Mouse (Mus musculus) monocyte, adult 5-6 weeks (primary cell): ENCODE data around the gene Rcn3. TPM values are rescaled to one million over a fixed set of nuclear protein-coding genes. Genes with fewer than 3 reads are reported as not detected.

ENCODE experiments used
- ATAC-seq: fragments of 153-309, 156-312 bp; replicated peaks from 2 replicates; pipeline ENCODE4 v1.8.0; 2017; ENCODE audit warnings: mild to moderate bottlenecking; ENCODE audit not compliant: low TSS enrichment, insufficient number of reproducible peaks, severe bottlenecking, poor library complexity, low FRiP score
- total RNA-seq: library from RNA; stranded (forward); fragments of 200-1000, 200-491, 200-594 nt; gene quantifications from 3 replicates; pipeline ENCODE4 v1.2.3, GENCODE M21; 2017

The Rcn3 gene
- 6.2 to 20.1 TPM (median 15.3 TPM) in 3 replicates for total RNA-seq

- ATAC-seq: no peak
These were observed at the start of gene Rcn3 for GRCm38 (mm10) chr7:45092048-45092447. Gene Rcn3, minus strand, starts transcription at chr7:45092221.

GRCm38 (mm10) chr7:45141319-45141718 lies 49.3 kb upstream of the Rcn3 start:
- no peak for ATAC-seq

- ATAC-seq: no peak
These were observed 48.1 kb upstream of the Rcn3 start for GRCm38 (mm10) chr7:45139904-45140723.

- ATAC-seq: no peak
These were observed 46.4 kb upstream of the Rcn3 start for GRCm38 (mm10) chr7:45138403-45138802.

GRCm38 (mm10) chr7:45137171-45138006 lies 45.4 kb upstream of the Rcn3 start:
- ATAC-seq: no peak

GRCm38 (mm10) chr7:45135993-45136567 lies 44.1 kb upstream of the Rcn3 start, which contains the start of the genes Gm45713 and Flt3l:
Gene Gm45713, minus strand, starts transcription at chr7:45136231.
Gene Flt3l, minus strand, starts transcription at chr7:45136432.
- ATAC-seq: peak; percentile 92

GRCm38 (mm10) chr7:45135370-45135769 lies 43.3 kb upstream of the Rcn3 start:
- no peak for ATAC-seq

- ATAC-seq: no peak; the same call in 1 of the 2 replicates
These were observed 42.6 kb upstream of the Rcn3 start for GRCm38 (mm10) chr7:45134544-45135026.

- no peak for ATAC-seq
These were observed 41.6 kb upstream of the Rcn3 start for GRCm38 (mm10) chr7:45133446-45134159.

- no peak for ATAC-seq
These were observed 39.8 kb upstream of the Rcn3 start for GRCm38 (mm10) chr7:45131850-45132249.

GRCm38 (mm10) chr7:45129776-45130512 lies 37.9 kb upstream of the Rcn3 start:
- no peak for ATAC-seq

GRCm38 (mm10) chr7:45129318-45129717 lies 37.3 kb upstream of the Rcn3 start:
- ATAC-seq: no peak

- ATAC-seq: peak; percentile 86
These were observed 36.7 kb upstream of the Rcn3 start, which contains the start of gene Rpl13a for GRCm38 (mm10) chr7:45128624-45129246. Gene Rpl13a, minus strand, starts transcription at chr7:45128761.

- ATAC-seq: no peak
These were observed 35.7 kb upstream of the Rcn3 start for GRCm38 (mm10) chr7:45127700-45128224.

- no peak for ATAC-seq
These were observed 35.1 kb upstream of the Rcn3 start for GRCm38 (mm10) chr7:45126844-45127699.

- ATAC-seq: no peak
These were observed 34.3 kb upstream of the Rcn3 start for GRCm38 (mm10) chr7:45126147-45126843.
